Mouse (Mus musculus) limb, embryonic 13.5 days (tissue): ENCODE measurements at regions not wholly inside any gene's neighbourhood (a gene's known extent, or its start where the extent isn't known, plus 50 kb on each side); places are given as distances from the start of the nearest gene placed in this dataset.
"Not testable (repeated sequence)": the region's sequence is repeated elsewhere in the genome, so short reads cannot be mapped to it uniquely, and the experiment has no call there.

Experiments
- ATAC-seq: fragments of 200-750 bp; cut with Nextera tagmentation; 2 replicates; pipeline ENCODE4 v1.8.0; 2017; ENCODE audit warnings: low read depth, moderate number of reproducible peaks, moderate TSS enrichment; ENCODE audit not compliant: low FRiP score
- H3K27ac ChIP-seq: fragments of 300-500 bp; sonication (generic); 2 replicates; pipeline ENCODE4 v1.5.1; 2015; ENCODE audit warnings: inconsistent platforms, mild to moderate bottlenecking, moderate library complexity
- H3K27me3 ChIP-seq: fragments of 300-500 bp; sonication (generic); 2 replicates; pipeline ENCODE4 v1.6.1; 2015; ENCODE audit warnings: mild to moderate bottlenecking, inconsistent platforms
- H3K36me3 ChIP-seq: fragments of 300-500 bp; sonication (generic); 2 replicates; pipeline ENCODE4 v1.6.1; 2015; ENCODE audit warnings: inconsistent platforms, mild to moderate bottlenecking, moderate library complexity
- H3K4me1 ChIP-seq: fragments of 300-500 bp; sonication (generic); 2 replicates; pipeline ENCODE4 v1.6.1; 2015; ENCODE audit warnings: inconsistent platforms
- H3K4me2 ChIP-seq: fragments of 300-500 bp; sonication (generic); replicated peaks from 2 replicates; pipeline ENCODE4 v1.6.1; 2015; ENCODE audit warnings: inconsistent platforms, mild to moderate bottlenecking, moderate library complexity
- H3K4me3 ChIP-seq: fragments of 300-500 bp; sonication (generic); 2 replicates; pipeline ENCODE4 v1.5.1; 2015; ENCODE audit warnings: moderate library complexity, mild to moderate bottlenecking, inconsistent platforms
- H3K9ac ChIP-seq: fragments of 300-500 bp; sonication (generic); 2 replicates; pipeline ENCODE4 v1.6.1; 2015; ENCODE audit warnings: mild to moderate bottlenecking, inconsistent platforms
- H3K9me3 ChIP-seq: fragments of 300-500 bp; sonication (generic); 2 replicates; pipeline ENCODE4 v1.6.1; 2016; ENCODE audit warnings: inconsistent platforms
- WGBS: fragments of 180-500 bp; shearing (Covaris S2); methylation state at CpG from one replicate; pipeline ENCODE4 v1.1.7; 2015; 5-methylcytosine and 5-hydroxymethylcytosine counted together

DNA sequence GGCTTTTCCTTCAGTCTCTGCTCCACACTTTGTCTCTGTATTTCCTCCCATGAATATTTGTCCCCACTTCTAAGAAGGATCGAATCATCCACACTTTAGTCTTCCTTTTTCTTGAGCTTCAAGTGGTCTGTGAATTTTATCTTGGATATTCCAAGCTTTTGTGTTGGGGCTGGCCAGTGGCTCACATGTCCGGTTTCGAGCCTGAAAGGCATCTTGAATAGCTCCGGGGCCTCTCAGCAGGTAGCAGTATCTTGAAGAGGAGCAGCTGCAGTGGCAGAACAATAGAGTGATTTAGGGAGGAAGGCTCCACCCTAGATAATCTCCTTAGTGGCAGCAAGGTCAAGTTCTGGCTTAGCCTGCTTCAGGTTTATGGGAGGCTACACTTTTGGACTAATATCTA, 113.0 kb upstream of the Mettl21e start:
- H3K9ac ChIP-seq, H3K27me3 ChIP-seq, H3K4me2 ChIP-seq, H3K27ac ChIP-seq, ATAC-seq, H3K9me3 ChIP-seq, H3K4me3 ChIP-seq, H3K36me3 ChIP-seq, H3K4me1 ChIP-seq: not testable (repeated sequence)
- WGBS: 68% methylated on average over 4 of the region's 4 CpGs

DNA sequence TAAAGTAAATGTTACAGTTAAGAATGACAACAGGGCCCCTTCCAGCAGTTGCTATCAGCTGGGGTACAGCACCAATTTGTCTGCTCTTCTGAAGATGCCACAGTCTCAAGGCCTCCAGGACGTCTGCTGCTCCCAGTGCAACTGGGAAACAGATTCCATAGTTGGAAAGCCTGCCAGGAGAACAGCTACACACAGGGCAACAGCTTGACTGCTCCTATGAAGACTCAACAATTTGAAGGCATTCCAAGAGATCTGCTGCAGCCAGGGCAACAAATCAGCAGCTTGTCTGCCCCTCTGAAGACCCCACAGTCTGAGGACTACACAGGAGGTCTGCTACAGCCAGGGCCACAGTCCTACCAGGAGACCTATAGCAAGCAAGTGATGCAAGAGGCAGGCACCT, 106.7 kb upstream of the Mettl21e start:
- 15% methylated on average over 1 of the region's 1 CpGs for WGBS
- Histone ChIP-seq H3K4me1 (no peaks in the 10 kb centered on the region), H3K4me3 (no peak overlapping the region), H3K36me3 (no peaks in the 10 kb centered on the region), H3K9me3 (peaks cover 6% of the 10 kb centered on the region; the same call in 1 of the 2 replicates), H3K27me3 (no peaks in the 10 kb centered on the region), H3K4me2 (no peak overlapping the region), H3K9ac (no peak overlapping the region), H3K27ac (no peak overlapping the region)
- peak; percentile 24; the same call in 1 of the 2 replicates for ATAC-seq
